Mouse (Mus musculus): ENCODE results near the gene Fgfbp1. TPM values are rescaled to one million over a fixed set of nuclear protein-coding genes. Genes with fewer than 3 reads are reported as not detected.

Gene Fgfbp1
- total and polyA plus RNA-seq, 3 experiments = not detected

DNA sequence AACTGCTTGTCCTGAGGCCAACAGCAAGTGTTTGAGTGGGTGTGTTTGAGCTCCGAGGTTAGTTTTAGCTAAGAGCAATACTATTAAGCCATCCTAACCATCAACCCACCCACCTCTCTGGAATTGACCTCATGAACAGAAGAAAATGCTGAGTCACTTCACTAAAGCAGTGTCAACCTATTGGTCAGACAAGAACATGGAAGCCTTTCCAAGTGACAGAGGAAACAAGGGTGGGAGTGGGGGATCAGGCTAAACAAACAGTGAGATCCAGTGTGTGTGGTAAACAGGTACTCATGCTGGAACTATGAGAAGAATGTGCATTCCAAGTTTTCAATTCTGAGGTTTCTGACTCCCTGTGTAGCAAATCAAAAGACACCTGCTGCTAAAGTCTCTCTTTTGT lies 1.3 kb upstream of the Fgfbp1 start:
- no peak for DNase-seq (ENCODE audit: low read depth, low spot score)

DNA sequence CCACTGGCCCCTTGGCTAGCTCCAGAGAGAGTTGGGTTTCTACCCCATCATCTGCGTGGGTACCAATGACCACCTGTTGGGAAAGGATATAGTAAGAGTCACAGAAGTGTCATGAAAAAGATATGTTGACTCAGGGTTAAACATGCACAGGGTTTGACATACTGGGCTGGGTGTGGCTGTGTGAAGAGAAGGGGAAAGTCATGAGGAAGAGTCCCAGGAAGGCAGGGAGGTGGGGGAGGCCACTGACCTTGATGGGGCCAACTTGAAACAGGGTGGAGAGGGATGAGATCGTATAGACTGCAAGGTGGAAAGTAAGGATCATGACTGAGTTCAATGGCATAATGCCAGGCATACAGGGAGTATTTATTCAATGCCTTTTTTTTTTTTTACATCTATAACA lies 1.2 kb downstream of the Fgfbp1 start:
- Histone ChIP-seq H3K9me3 (replicated peaks; ENCODE audit: insufficient read depth, low read length) (no peaks in the 10 kb centered on the region), H3K27ac (ENCODE audit: control insufficient read depth, low read depth, low read length) (no peak overlapping the region), H3K4me1 (ENCODE audit: control insufficient read depth in 1 of 2, insufficient read depth in 2 of 2, low read length in 2 of 2) (no peaks in the 10 kb centered on the region), H3K79me2 (ENCODE audit: control insufficient read depth, insufficient read depth, low read length, poor library complexity) (no peaks in the 10 kb centered on the region), H3K36me3 (ENCODE audit: control insufficient read depth in 1 of 2, insufficient read depth in 2 of 2, low read length in 2 of 2) (no peaks in the 10 kb centered on the region), H3K4me3 (ENCODE audit: control insufficient read depth in 1 of 2, insufficient read depth in 1 of 2, low read depth in 2 of 2, low read length in 2 of 2) (no peak overlapping the region), H3K9ac (ENCODE audit: control insufficient read depth, low read depth, low read length, poor library complexity, severe bottlenecking) (no peak overlapping the region), H3K27me3 (ENCODE audit: control insufficient read depth in 1 of 2, insufficient read depth in 2 of 2, low read length in 2 of 2) (no peaks in the 10 kb centered on the region; a peak in 1 of 4 replicates)
- TF ChIP-seq MYB (IDR thresholded peaks at IDR 0.05; ENCODE audit: low read depth, low read length) = no peak
- TF ChIP-seq NRF1 (IDR thresholded peaks at IDR 0.05; ENCODE audit: insufficient read depth, low read depth, low read length, poor library complexity, severe bottlenecking) = no peak
- no peak for TF ChIP-seq TBP (IDR thresholded peaks at IDR 0.05; ENCODE audit: low read depth, low read length)
- TF ChIP-seq RAD21 (IDR thresholded peaks at IDR 0.05; ENCODE audit: low read depth, low read length) = no peak
- no peak for TF ChIP-seq HCFC1 (IDR thresholded peaks at IDR 0.05; ENCODE audit: low read depth, low read length)
- TF ChIP-seq CTCF (IDR thresholded peaks at IDR 0.05 in 2 of 3, conservative IDR thresholded peaks at IDR 0.05 in 1 of 3; ENCODE audit: control insufficient read depth in 1 of 3, insufficient read depth in 1 of 3, low read depth in 2 of 3, low read length in 3 of 3, poor library complexity in 1 of 3, severe bottlenecking in 1 of 3) = no peak
- TF ChIP-seq MAFK (IDR thresholded peaks at IDR 0.05; ENCODE audit: borderline replicate concordance, low read depth, low read length) = no peak
- TF ChIP-seq USF1 (IDR thresholded peaks at IDR 0.05; ENCODE audit: low read depth, low read length) = no peak
- no peak for TF ChIP-seq CHD2 (IDR thresholded peaks at IDR 0.05; ENCODE audit: low read length)
- TF ChIP-seq POLR2AphosphoS2 (IDR thresholded peaks at IDR 0.05; ENCODE audit: low read length) = no peak
- no peak for TF ChIP-seq POLR2A (IDR thresholded peaks at IDR 0.05; ENCODE audit: control insufficient read depth in 1 of 2, insufficient read depth in 1 of 2, low read depth in 1 of 2, low read length in 2 of 2, poor library complexity in 1 of 2)
- TF ChIP-seq GATA1 (IDR thresholded peaks at IDR 0.05; ENCODE audit: low read depth, low read length) = no peak
- no peak for DNase-seq (ENCODE audit: low read depth, low spot score)

More for the DNA sequence above, 1.3 kb upstream of the Fgfbp1 start:
- TF ChIP-seq MYB (IDR thresholded peaks at IDR 0.05; ENCODE audit: low read depth, low read length) = no peak
- no peak for TF ChIP-seq ZKSCAN1 (IDR thresholded peaks at IDR 0.05; ENCODE audit: low read depth, low read length)
- TF ChIP-seq MYC (IDR thresholded peaks at IDR 0.05; ENCODE audit: low read depth, low read length) = no peak
- no peak for TF ChIP-seq SIN3A (IDR thresholded peaks at IDR 0.05; ENCODE audit: low read length)
- TF ChIP-seq TAL1 (IDR thresholded peaks at IDR 0.05; ENCODE audit: low read length) = no peak
- H3K27me3 ChIP-seq (ENCODE audit: control insufficient read depth in 1 of 2, insufficient read depth in 2 of 2, low read length in 2 of 2) = no peaks in the 10 kb centered on the region; a peak in 1 of 4 replicates
- no peaks in the 10 kb centered on the region for H3K79me2 ChIP-seq (ENCODE audit: control insufficient read depth, insufficient read depth, low read length, poor library complexity)
- no peak overlapping the region for H3K4me3 ChIP-seq (ENCODE audit: control insufficient read depth in 1 of 2, insufficient read depth in 1 of 2, low read depth in 2 of 2, low read length in 2 of 2)
- H3K36me3 ChIP-seq (ENCODE audit: control insufficient read depth in 1 of 2, insufficient read depth in 2 of 2, low read length in 2 of 2) = no peaks in the 10 kb centered on the region
- no peaks in the 10 kb centered on the region for H3K4me1 ChIP-seq (ENCODE audit: control insufficient read depth in 1 of 2, insufficient read depth in 2 of 2, low read length in 2 of 2)
- no peak overlapping the region for H3K27ac ChIP-seq (ENCODE audit: control insufficient read depth, low read depth, low read length)
- no peak overlapping the region for H3K9ac ChIP-seq (ENCODE audit: control insufficient read depth, low read depth, low read length, poor library complexity, severe bottlenecking)
- no peaks in the 10 kb centered on the region for H3K9me3 ChIP-seq (replicated peaks; ENCODE audit: insufficient read depth, low read length)

Data from MEL (cell line).